Mouse (Mus musculus): Measurements from ENCODE around the gene Nsdhl. TPM values are rescaled to one million over a fixed set of nuclear protein-coding genes. Genes with fewer than 3 reads are reported as not detected.

The Nsdhl gene
- total RNA-seq (2021) = 10 to 100 TPM in 1 of 2 experiments, 1 to 10 TPM in 1; 9.8 to 10.3 TPM

GRCm38 (mm10) chrX:72917884-72918681 is at the start of gene Nsdhl, which contains the start of gene Cetn2:
Nsdhl (plus strand) TSS chrX:72918557.
Cetn2 (minus strand) TSS chrX:72918411.
- peak; percentile 90 to 91 for DNase-seq
- intact Hi-C loops (cut with DNase I) = no loop called here

GRCm38 (mm10) chrX:72895388-72896054 is 22.8 kb upstream of the Nsdhl start:
- no peak for DNase-seq
- intact Hi-C loops (cut with DNase I) = no loop called here

GRCm38 (mm10) chrX:72896055-72896437 is 22.3 kb upstream of the Nsdhl start:
- no peak for DNase-seq
- intact Hi-C loops (cut with DNase I) = no loop called here

GRCm38 (mm10) chrX:72902530-72902929 is 15.8 kb upstream of the Nsdhl start:
- intact Hi-C loops (cut with DNase I) = loop anchor here (10.0 kb wide), 1 partner anchor 1258 kb away; no protein-coding TSS in a partner anchor
- DNase-seq = no peak

- DNase-seq = no peak
- intact Hi-C loops (cut with DNase I) = loop anchor here (10.0 kb wide), 1 partner anchor 1263 kb away; no protein-coding TSS in a partner anchor
Observed at GRCm38 (mm10) chrX:72907619-72908403, 10.5 kb upstream of the Nsdhl start.

GRCm38 (mm10) chrX:72908404-72908741 is 10.0 kb upstream of the Nsdhl start:
- intact Hi-C loops (cut with DNase I) = loop anchor here (10.0 kb wide), 1 partner anchor 1264 kb away; no protein-coding TSS in a partner anchor
- DNase-seq = peak; percentile 23 to 51

GRCm38 (mm10) chrX:72911611-72912010 is 6.7 kb upstream of the Nsdhl start:
- intact Hi-C loops (cut with DNase I) = no loop called here
- DNase-seq = no peak

GRCm38 (mm10) chrX:72918682-72919059 is 314 bp downstream of the Nsdhl start:
- intact Hi-C loops (cut with DNase I) = no loop called here
- no peak for DNase-seq

- intact Hi-C loops (cut with DNase I) = no loop called here
Observed at GRCm38 (mm10) chrX:72921391-72921790, 3.0 kb downstream of the Nsdhl start.

GRCm38 (mm10) chrX:72953464-72953863 is 35.1 kb downstream of the Nsdhl start:
- no peak for DNase-seq
- intact Hi-C loops (cut with DNase I) = no loop called here

More at GRCm38 (mm10) chrX:72921391-72921790, 3.0 kb downstream of the Nsdhl start:
- no peak for DNase-seq

GRCm38 (mm10) chrX:72956486-72956885 is 38.1 kb downstream of the Nsdhl start:
- intact Hi-C loops (cut with DNase I) = no loop called here
- no peak for DNase-seq

GRCm38 (mm10) chrX:72960431-72960830 is 42.1 kb downstream of the Nsdhl start:
- DNase-seq = peak in 1 of 2 experiments; percentile 6

GRCm38 (mm10) chrX:72961511-72961910 is 43.2 kb downstream of the Nsdhl start:
- DNase-seq = no peak
- intact Hi-C loops (cut with DNase I) = no loop called here

More at GRCm38 (mm10) chrX:72960431-72960830, 42.1 kb downstream of the Nsdhl start:
- intact Hi-C loops (cut with DNase I) = no loop called here

- no peak for DNase-seq
- intact Hi-C loops (cut with DNase I) = no loop called here
Observed at GRCm38 (mm10) chrX:72962743-72963142, 44.4 kb downstream of the Nsdhl start.

- no peak for DNase-seq
- intact Hi-C loops (cut with DNase I) = no loop called here
Observed at GRCm38 (mm10) chrX:72982831-72983230, 64.5 kb downstream of the Nsdhl start.

GRCm38 (mm10) chrX:72985607-72986006 is 67.2 kb downstream of the Nsdhl start:
- no peak for DNase-seq
- intact Hi-C loops (cut with DNase I) = no loop called here

- intact Hi-C loops (cut with DNase I) = no loop called here
- DNase-seq = peak; percentile 44 to 54
Observed at GRCm38 (mm10) chrX:72986841-72987519, 68.6 kb downstream of the Nsdhl start, which contains the start of gene Zfp185. Zfp185 (plus strand) TSS chrX:72987339.

- no peak for DNase-seq
Observed at GRCm38 (mm10) chrX:72987520-72987905, 69.2 kb downstream of the Nsdhl start.

GRCm38 (mm10) chrX:72988431-72988830 is 70.1 kb downstream of the Nsdhl start:
- intact Hi-C loops (cut with DNase I) = no loop called here
- no peak for DNase-seq

More at GRCm38 (mm10) chrX:72987520-72987905, 69.2 kb downstream of the Nsdhl start:
- intact Hi-C loops (cut with DNase I) = no loop called here

GRCm38 (mm10) chrX:72990581-72990980 is 72.2 kb downstream of the Nsdhl start:
- no peak for DNase-seq
- intact Hi-C loops (cut with DNase I) = no loop called here
